Mouse (Mus musculus) intestine, embryonic 15.5 days (tissue): ENCODE measurements at regions not wholly inside any gene's neighbourhood (a gene's known extent, or its start where the extent isn't known, plus 50 kb on each side); places are given as distances from the start of the nearest gene placed in this dataset.
A peak's percentile ranks its signal among the peaks of the same experiment; 100 is the strongest.

Experiments used
- ATAC-seq: fragments of 200-750 bp; cut with Nextera tagmentation; 2 replicates; pipeline ENCODE4 v1.8.0; 2017; ENCODE audit warnings: moderate TSS enrichment, moderate library complexity
- H3K27ac ChIP-seq: fragments of 300-500 bp; sonication (generic); 2 replicates; pipeline ENCODE4 v1.5.1; 2015; ENCODE audit warnings: mild to moderate bottlenecking, inconsistent platforms
- H3K27me3 ChIP-seq: fragments of 300-500 bp; sonication (generic); replicated peaks from 2 replicates; pipeline ENCODE4 v1.6.1; 2015; ENCODE audit warnings: inconsistent platforms
- H3K36me3 ChIP-seq: fragments of 300-500 bp; sonication (generic); 2 replicates; pipeline ENCODE4 v1.6.1; 2015; ENCODE audit warnings: inconsistent platforms
- H3K4me1 ChIP-seq: fragments of 300-500 bp; sonication (generic); replicated peaks from 2 replicates; pipeline ENCODE4 v1.6.1; 2015; ENCODE audit warnings: inconsistent platforms
- H3K4me2 ChIP-seq: fragments of 300-500 bp; sonication (generic); replicated peaks from 2 replicates; pipeline ENCODE4 v1.6.1; 2015; ENCODE audit warnings: mild to moderate bottlenecking, inconsistent platforms
- H3K4me3 ChIP-seq: fragments of 300-500 bp; sonication (generic); replicated peaks from 2 replicates; pipeline ENCODE4 v1.5.1; 2015; ENCODE audit warnings: inconsistent platforms
- H3K9ac ChIP-seq: fragments of 300-500 bp; sonication (generic); 2 replicates; pipeline ENCODE4 v1.6.1; 2015; ENCODE audit warnings: inconsistent platforms
- H3K9me3 ChIP-seq: fragments of 300-500 bp; sonication (generic); 2 replicates; pipeline ENCODE4 v1.6.1; 2016; ENCODE audit warnings: inconsistent platforms
- WGBS: fragments of 180-500 bp; shearing (Covaris S2); methylation state at CpG from one replicate; pipeline ENCODE4 v1.1.7; 2015; 5-methylcytosine and 5-hydroxymethylcytosine counted together

- WGBS = 69% methylated on average over 7 of the region's 7 CpGs
- Histone ChIP-seq H3K36me3 (no peaks in the 10 kb centered on the region), H3K9ac (no peak overlapping the region), H3K4me1 (no peaks in the 10 kb centered on the region), H3K9me3 (no peaks in the 10 kb centered on the region), H3K4me3 (no peak overlapping the region), H3K27me3 (no peaks in the 10 kb centered on the region), H3K4me2 (no peak overlapping the region), H3K27ac (no peak overlapping the region)
- ATAC-seq = no peak
Measured at GRCm38 (mm10) chr6:104309166-104309565, 183.4 kb upstream of the Cntn6 start.

DNA sequence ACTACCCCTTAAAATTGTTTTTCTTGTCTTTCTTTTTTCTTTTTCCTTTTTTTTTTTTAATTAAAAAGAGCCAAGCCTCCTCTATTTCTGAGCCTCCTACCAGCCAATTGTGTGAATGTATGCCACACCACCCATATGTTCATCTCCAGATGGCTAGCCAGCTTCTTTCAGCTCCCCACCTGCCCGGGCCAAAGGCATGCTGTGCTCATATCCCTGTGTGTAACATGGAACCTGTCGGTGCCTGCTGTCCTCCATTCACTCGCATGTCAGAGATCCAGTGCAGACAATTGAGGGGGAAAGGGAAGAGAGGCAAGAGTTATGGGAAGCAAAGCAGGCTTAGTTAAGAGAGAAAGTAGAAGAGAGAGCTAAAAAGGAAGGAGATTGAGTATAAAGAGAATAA is 179.6 kb upstream of the Cntn6 start:
- Histone ChIP-seq H3K9me3 (no peaks in the 10 kb centered on the region), H3K36me3 (no peaks in the 10 kb centered on the region), H3K27me3 (no peaks in the 10 kb centered on the region), H3K9ac (no peak overlapping the region), H3K4me3 (no peak overlapping the region), H3K27ac (no peak overlapping the region), H3K4me2 (no peak overlapping the region), H3K4me1 (no peaks in the 10 kb centered on the region)
- ATAC-seq = no peak
- 80% methylated on average over 3 of the region's 3 CpGs for WGBS

DNA sequence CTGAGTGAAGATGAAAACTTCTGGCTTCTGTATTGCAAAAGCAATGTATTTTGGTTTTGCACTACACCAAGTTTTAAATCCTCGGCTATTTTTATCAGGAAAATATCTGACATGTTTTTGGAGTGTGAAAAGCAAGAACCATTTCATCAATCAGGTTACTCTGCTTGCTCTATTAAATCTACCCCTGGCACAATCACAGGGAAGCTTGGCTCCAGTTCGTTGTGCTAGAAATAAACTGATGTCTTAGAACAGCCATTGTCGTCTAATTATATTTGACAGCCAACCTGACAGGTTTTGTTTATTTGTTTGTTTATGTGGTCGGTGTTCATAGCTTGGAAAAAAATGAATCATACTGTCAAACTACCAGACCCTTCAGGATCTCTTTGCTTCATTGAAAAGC is 174.1 kb upstream of the Cntn6 start:
- 80% methylated on average over 4 of the region's 4 CpGs for WGBS
- Histone ChIP-seq H3K4me2 (no peak overlapping the region), H3K9me3 (no peaks in the 10 kb centered on the region), H3K27ac (no peak overlapping the region), H3K36me3 (no peaks in the 10 kb centered on the region), H3K4me3 (no peak overlapping the region), H3K27me3 (no peaks in the 10 kb centered on the region), H3K4me1 (no peaks in the 10 kb centered on the region), H3K9ac (no peak overlapping the region)
- ATAC-seq = no peak

GRCm38 (mm10) chr6:104322182-104322581 is 170.4 kb upstream of the Cntn6 start:
- H3K4me1 ChIP-seq = no peaks in the 10 kb centered on the region
- 72% methylated on average over 5 of the region's 5 CpGs for WGBS
- H3K27ac ChIP-seq = no peak overlapping the region
- no peak overlapping the region for H3K4me3 ChIP-seq
- H3K36me3 ChIP-seq = no peaks in the 10 kb centered on the region
- H3K4me2 ChIP-seq = no peak overlapping the region
- no peaks in the 10 kb centered on the region for H3K9me3 ChIP-seq
- H3K9ac ChIP-seq = no peak overlapping the region
- no peaks in the 10 kb centered on the region for H3K27me3 ChIP-seq
- ATAC-seq = no peak

DNA sequence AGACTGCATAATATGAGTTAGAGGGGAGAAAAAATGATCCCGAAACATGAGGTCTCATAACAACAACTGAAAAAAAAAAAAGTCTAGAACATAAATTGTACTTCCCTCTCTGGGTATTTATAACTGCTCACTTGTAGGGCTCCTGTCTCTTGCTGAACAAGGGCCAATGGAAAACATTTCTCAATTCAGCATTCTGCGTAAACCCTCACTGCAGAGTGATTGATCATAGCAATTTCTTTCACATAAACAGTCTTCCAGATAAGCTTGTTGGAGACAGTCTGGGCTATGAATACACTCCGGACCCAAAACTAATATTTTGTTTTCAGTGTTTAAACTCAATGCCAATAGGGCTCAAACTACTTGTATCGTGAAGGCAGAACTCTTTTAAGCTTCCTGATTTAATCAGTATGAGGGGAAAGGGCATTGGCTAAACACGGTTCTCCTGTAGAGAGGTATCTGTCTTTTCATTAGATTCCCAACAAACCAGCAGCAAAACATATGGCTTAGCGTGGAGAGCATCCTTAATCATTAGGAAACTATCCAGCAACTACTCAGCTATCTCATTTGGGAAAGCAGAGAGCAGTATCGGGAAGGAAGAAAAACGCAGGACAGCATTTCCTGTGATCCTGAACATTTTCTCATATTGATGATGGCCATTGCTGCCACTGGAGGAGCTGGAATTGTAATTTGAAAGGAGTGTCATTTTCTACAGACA is 153.3 kb upstream of the Cntn6 start:
- H3K27ac ChIP-seq = no peak overlapping the region
- H3K4me1 ChIP-seq = no peaks in the 10 kb centered on the region
- no peaks in the 10 kb centered on the region for H3K9me3 ChIP-seq
- peak; percentile 41; the same call in 1 of the 2 replicates for ATAC-seq
- H3K27me3 ChIP-seq = no peaks in the 10 kb centered on the region
- 37% methylated on average over 8 of the region's 8 CpGs for WGBS
- H3K4me2 ChIP-seq = no peak overlapping the region
- no peak overlapping the region for H3K9ac ChIP-seq
- H3K4me3 ChIP-seq = no peak overlapping the region
- no peaks in the 10 kb centered on the region for H3K36me3 ChIP-seq

- no peak for ATAC-seq
- Histone ChIP-seq H3K4me2 (no peak overlapping the region), H3K9ac (no peak overlapping the region), H3K4me3 (no peak overlapping the region), H3K27ac (no peak overlapping the region), H3K36me3 (no peaks in the 10 kb centered on the region), H3K4me1 (no peaks in the 10 kb centered on the region), H3K27me3 (no peaks in the 10 kb centered on the region), H3K9me3 (no peaks in the 10 kb centered on the region)
- 63% methylated on average over 1 of the region's 1 CpGs for WGBS
Measured at GRCm38 (mm10) chr6:104343986-104344385, 148.6 kb upstream of the Cntn6 start.
